Mouse (Mus musculus) T-cell, adult 2 months (primary cell): ENCODE data around the gene Hils1.
"Not testable (repeated sequence)": the region's sequence is repeated elsewhere in the genome, so short reads cannot be mapped to it uniquely, and the experiment has no call there.

Experiments
- DNase-seq: peaks from one replicate; pipeline ENCODE4 v3.0.0; 2022; ENCODE audit warnings: low spot score

Hils1 gene

GRCm38 (mm10) chr11:95004136-95004936 lies 36.9 kb downstream of the Hils1 start:
- DNase-seq = no peak

GRCm38 (mm10) chr11:95004937-95005198 lies 37.5 kb downstream of the Hils1 start:
- DNase-seq = no peak

- no peak for DNase-seq
Observed at GRCm38 (mm10) chr11:95006038-95006437, 38.6 kb downstream of the Hils1 start.

- peak; percentile 60 for DNase-seq
Observed at GRCm38 (mm10) chr11:95006525-95007219, 39.3 kb downstream of the Hils1 start.

GRCm38 (mm10) chr11:95007418-95007817 lies 40.0 kb downstream of the Hils1 start:
- no peak for DNase-seq

GRCm38 (mm10) chr11:95008661-95009628 lies 41.6 kb downstream of the Hils1 start:
- no peak for DNase-seq

GRCm38 (mm10) chr11:95009629-95010014 lies 42.2 kb downstream of the Hils1 start, which contains the start of gene Samd14:
TSS of gene Samd14 (plus strand) at chr11:95009879.
- peak; percentile 14 for DNase-seq

GRCm38 (mm10) chr11:95010141-95010739 lies 42.8 kb downstream of the Hils1 start:
- DNase-seq = no peak

GRCm38 (mm10) chr11:95010841-95011403 lies 43.5 kb downstream of the Hils1 start:
- DNase-seq = not testable (repeated sequence)

- DNase-seq = no peak
Observed at GRCm38 (mm10) chr11:95011416-95011815, 44.0 kb downstream of the Hils1 start.

GRCm38 (mm10) chr11:95012075-95012474 lies 44.7 kb downstream of the Hils1 start:
- DNase-seq = no peak

- DNase-seq = no peak
Observed at GRCm38 (mm10) chr11:95012487-95012886, 45.1 kb downstream of the Hils1 start.

- no peak for DNase-seq
Observed at GRCm38 (mm10) chr11:95015484-95015883, 48.1 kb downstream of the Hils1 start.
